Mouse (Mus musculus) cerebellum, adult 18-20 months (tissue): ENCODE measurements at regions not wholly inside any gene's neighbourhood (a gene's known extent, or its start where the extent isn't known, plus 50 kb on each side); places are given as distances from the start of the nearest gene placed in this dataset.

Source experiments
- DNase-seq, 2 experiments: peaks; one replicate each; pipeline ENCODE4 v3.0.0; 2021

DNA sequence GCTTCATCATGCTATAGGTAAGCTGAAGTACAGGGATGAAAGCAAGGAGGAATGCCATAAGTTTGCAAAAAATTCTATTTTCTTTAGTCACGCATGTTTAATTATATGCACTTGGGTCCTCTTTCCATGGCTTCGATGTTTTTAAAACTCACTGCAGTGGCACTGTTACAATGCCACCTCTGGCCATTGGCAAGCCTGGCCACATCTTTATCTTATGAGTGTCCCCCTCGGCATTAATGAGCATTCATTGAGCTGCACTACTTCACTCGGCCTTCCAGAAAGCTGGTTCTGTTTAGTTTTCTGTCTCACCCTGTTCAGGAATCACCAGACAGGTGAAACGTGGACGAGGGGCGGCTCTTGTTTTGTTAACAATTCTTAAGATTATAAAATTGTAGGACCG, 79.7 kb upstream of the Dnajc24 start:
- DNase-seq, result no peak

DNA sequence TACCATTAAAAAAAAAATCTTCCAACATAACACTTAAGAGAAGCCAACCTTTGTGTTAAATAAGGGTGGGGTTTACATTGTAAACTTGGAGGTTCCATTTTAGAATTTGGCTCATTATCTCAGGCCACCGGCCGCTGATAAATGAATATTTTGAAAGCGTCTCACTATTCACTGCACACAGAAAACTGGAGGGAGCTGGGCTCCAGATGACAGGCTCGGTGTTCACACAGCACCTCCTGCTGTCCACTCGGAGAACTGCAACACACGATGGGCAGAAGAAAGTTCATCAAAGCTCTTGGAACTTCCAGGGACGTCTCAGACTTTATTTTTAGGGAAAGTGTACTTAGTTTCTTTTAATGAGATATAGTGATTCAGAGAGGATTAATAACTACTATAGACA, 78.6 kb upstream of the Dnajc24 start:
- DNase-seq, result peak; percentile 71 to 83

GRCm38 (mm10) chr2:106080626-106081025, 77.3 kb upstream of the Dnajc24 start:
- no peak for DNase-seq

DNA sequence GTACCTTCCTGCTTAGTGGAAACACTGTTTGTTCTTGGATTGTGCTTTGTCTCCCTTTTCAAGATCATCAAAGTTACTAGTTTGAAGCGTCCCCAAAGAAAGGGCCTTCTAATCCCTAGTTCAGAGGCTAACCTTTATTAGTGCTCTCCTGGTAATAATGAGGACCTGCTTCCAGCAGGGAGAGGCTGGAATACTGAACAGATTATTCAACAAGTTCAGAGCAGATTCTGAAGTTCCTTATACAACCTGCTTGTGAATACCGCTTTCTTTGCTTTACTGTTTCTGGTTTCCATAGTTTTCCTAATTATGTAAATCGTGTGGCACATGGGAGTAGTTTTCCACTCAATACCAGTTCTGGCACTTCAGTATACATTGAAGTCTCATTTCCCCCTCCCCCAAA, 75.2 kb upstream of the Dnajc24 start:
- DNase-seq, result no peak

DNA sequence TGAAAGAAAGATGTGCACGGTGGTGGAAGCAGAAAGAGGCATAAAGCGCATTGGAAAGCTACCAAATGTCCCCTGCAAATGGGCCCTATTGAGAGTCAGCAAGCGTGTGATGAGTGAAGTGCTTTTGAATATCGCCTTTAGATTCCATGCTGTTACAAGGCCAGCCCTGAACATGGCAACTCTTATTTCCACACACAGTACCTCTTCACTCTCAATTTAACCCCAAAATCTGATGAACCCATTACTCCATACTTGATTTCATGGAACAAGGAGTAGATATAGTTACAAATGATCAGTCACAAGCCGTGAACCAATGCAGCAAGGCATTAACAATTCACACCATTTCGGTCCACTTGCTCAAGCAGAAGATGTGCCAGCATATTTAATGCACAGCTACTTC, 71.1 kb upstream of the Dnajc24 start:
- DNase-seq, result no peak

DNA sequence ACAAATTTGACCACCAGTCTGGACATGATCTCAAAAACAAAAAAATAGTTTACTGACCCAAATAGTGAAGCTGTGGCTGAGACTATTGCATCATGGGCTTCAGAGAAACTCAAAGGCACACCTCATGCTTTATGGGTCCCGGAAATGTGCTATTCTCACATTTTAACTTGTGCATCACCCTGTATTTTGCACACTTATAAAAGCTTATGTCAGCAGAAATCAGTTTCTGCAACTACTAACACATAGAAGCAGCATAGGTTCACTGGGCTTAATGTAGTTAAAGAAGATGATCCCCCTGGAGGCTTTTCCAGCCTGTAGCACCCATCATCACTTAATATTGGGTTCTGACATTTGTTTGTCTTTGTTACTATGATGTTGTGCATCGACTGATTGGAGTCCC, 61.0 kb upstream of the Dnajc24 start:
- DNase-seq, result no peak
